Mouse (Mus musculus): ENCODE measurements around the gene Abt1.

Abt1 gene

DNA sequence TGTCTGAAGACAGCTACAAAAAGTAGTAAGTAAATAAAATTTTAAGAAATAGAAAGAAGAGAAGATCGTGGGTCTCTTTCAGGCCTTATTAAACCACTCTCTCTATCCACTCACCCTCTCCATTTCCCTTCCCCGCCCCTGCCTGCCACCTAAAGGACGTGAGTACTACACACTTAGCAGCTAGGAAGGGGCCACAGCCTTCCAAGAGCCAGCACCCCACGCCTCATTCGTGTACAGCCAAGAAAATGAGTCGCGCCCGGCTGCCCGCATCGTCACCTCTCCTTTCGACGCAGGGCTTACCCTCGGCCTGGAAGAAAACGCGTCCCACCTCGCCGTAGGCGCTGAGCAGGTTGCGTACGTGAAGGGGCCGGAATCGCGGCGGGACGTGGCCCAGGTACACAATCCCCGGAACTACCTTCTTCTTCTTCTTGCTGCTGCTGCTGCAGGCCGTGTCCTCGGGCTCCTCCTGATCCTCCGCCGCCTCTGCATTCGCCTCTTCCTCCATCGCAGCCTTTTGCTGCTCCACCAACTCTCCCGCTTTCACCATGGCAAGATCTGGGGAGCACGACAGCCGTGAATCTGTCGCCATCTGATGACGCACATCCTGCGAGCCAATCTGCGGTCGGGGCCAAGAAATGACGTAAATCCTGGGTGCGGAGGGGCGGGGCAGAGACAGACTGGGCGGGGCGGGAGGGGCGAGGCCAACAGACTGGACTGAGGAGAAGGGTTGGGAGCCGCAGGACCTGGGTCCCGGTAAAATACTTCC is at the start of gene Abt1:
Gene Abt1, minus strand, starts transcription at position 581 of the 766 bp plus-strand sequence.
- DNase-seq (ENCODE audit: low read depth) = no peak

DNA sequence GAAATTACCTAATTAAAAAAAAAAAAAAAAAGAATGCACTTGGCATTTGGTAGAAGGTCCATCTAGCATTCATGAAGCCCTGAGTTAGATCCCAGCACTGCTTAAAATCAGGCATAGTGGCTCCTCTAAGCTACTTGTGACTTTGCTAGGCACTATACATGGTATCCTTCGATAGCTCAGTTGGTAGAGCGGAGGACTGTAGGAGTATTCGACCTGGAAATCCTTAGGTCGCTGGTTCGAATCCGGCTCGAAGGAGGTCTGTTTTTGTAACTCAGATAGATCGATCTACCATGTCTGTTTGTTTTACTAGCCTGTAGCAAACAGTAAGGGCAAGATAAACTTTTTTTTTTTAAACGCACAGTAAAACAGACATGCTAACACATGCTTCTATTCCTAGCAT is 43.2 kb upstream of the Abt1 start:
- peak; percentile 75 for DNase-seq (ENCODE audit: low read depth)

- DNase-seq (ENCODE audit: low read depth) = no peak
Measured at GRCm38 (mm10) chr13:23466306-23466705, 42.6 kb upstream of the Abt1 start.

GRCm38 (mm10) chr13:23465600-23466109 is 42.0 kb upstream of the Abt1 start, which contains the start of gene Btn1a1:
TSS of gene Btn1a1 (minus strand) at chr13:23465901.
- DNase-seq (ENCODE audit: low read depth) = no peak

GRCm38 (mm10) chr13:23464841-23465366 is 41.2 kb upstream of the Abt1 start:
- no peak for DNase-seq (ENCODE audit: low read depth)

- no peak for DNase-seq (ENCODE audit: low read depth)
Measured at GRCm38 (mm10) chr13:23464224-23464637, 40.6 kb upstream of the Abt1 start.

- no peak for DNase-seq (ENCODE audit: low read depth)
Measured at GRCm38 (mm10) chr13:23463381-23464223, 39.9 kb upstream of the Abt1 start.

DNA sequence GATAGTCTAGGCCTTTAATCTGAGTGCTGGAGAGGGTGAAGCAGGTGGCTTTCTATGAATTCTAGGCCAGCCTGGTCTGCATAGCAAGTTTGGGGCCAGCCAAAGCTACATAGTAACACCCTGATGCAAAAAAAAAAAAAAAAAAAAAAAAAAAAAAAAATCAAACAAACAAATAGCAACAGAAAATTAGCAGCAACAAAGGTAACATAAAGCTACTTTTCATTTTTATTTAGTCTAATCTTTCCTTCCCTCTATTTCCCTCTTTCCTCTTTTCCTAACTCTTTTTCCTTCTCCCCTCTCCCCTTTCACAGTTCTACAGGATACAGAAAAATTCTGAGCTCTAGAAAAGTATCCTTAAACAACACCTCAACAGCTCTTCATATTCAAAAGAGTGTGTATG is 39.0 kb upstream of the Abt1 start:
- DNase-seq (ENCODE audit: low read depth) = no peak

DNA sequence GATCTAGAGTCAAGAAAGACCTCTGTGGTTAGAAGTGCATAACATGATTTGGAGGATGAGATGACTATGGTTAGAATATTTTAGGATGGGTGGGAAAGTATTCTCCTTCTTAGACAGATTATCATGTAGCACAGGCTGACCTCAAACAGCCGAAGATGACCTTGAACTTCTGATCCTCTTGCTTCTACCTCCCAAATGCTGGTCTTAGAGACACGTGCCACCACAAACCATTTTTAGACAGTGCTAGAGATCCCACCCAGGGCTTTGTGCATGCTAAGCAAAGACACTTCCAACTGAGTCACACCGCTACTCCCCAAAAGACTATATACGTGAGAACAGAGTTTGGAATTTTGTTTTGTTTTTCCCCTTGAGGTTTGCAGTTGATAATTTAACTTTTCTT is 38.4 kb upstream of the Abt1 start:
- no peak for DNase-seq (ENCODE audit: low read depth)

DNA sequence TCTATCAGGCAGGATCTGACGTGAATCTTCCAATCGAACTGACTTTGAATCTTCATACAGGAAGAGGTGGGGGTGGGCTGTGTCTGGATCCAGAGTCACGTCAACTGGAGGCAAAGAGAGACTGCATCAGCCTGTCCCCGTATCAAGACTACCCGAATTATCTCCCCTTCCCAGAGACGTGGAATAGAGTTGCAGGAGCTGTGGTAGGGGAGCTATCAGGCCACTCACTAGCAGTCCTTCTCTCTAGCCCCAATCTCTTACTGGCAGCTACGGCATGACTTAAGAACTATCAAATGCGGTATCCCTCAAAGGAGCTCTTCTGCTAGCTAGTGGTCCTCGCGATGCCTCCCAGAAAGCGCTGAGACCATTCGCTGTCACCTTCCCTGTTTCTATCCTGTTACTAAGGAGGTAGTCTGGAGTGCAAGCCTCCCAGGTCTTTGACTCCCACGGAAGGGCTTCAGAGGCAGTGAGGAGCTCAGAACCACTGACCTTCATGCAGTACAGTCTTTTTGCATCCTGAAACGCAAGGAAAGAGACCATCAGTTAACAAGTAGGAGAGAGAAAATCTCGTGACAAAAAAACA is 35.7 kb upstream of the Abt1 start:
- no peak for DNase-seq (ENCODE audit: low read depth)

DNA sequence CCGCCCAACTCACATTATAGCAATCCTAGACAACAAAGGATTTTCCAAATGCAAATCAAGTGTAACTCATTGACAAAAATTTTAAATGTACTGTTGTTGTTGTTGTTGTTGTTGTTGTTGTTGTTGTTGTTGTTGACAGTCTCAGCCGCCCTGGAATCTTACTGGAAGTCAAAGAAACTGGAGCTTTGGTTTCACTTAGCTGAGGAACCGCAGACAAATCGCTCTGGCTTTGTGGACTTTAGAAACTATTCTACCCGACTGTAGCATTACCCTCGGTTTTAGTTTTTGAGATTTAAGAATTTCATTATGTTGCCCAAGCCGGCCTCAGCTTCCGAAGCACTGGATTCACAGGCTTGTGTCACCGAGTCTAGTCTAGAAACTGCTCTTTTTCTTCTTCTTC is 30.3 kb upstream of the Abt1 start:
- no peak for DNase-seq (ENCODE audit: low read depth)

- peak; percentile 72 for DNase-seq (ENCODE audit: low read depth)
Measured at GRCm38 (mm10) chr13:23453362-23453862, 29.7 kb upstream of the Abt1 start.

- DNase-seq (ENCODE audit: low read depth) = peak; percentile 57
Measured at GRCm38 (mm10) chr13:23450398-23450797, 26.7 kb upstream of the Abt1 start.

- peak; percentile 65 for DNase-seq (ENCODE audit: low read depth)
Measured at GRCm38 (mm10) chr13:23449235-23450095, 25.8 kb upstream of the Abt1 start.

- no peak for DNase-seq (ENCODE audit: low read depth)
Measured at GRCm38 (mm10) chr13:23448758-23449157, 25.1 kb upstream of the Abt1 start.

DNA sequence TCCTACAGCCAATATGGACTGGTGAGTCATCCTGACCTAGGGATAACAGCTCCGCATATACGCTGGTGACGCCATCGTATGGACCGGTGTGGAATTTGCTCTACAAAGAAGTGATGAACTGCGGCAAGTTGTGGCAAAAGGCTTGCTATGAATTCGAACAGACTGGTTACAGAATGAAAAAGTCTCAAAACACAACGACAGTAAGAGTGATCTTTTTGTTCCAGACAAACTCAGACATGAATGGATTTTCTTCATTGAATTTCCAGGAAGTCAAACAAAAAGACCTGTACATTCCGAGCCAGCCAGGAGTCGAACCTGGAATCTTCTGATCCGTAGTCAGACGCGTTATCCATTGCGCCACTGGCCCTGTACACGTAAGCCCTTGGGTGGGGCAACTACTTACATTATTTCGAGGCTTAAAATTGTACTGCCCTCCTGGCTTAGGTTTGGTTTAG is 22.9 kb upstream of the Abt1 start:
- peak; percentile 73 for DNase-seq (ENCODE audit: low read depth)

- peak; percentile 72 for DNase-seq (ENCODE audit: low read depth)
Measured at GRCm38 (mm10) chr13:23445561-23446320, 22.1 kb upstream of the Abt1 start.

- DNase-seq (ENCODE audit: low read depth) = no peak
Measured at GRCm38 (mm10) chr13:23445156-23445555, 21.5 kb upstream of the Abt1 start.

DNA sequence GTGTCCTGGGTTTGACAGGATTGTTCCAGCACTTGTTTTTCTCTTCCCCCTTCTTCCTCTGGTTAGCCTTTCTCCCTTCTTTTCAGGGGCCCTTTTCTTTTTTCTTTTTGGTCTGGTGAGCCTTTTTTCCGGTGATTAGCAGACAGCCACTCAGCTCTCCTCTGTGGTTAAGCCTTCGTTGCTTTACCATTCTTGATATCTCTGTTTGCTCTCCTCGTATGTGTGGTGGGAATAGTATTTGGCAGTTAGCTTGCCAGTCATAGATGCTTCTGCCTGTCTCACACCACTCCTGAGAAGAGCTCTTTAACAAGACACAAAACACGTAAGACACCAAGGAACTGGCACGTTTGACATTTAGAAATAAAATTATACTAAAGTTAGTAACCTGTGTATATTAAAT is 20.8 kb upstream of the Abt1 start:
- DNase-seq (ENCODE audit: low read depth) = no peak

DNA sequence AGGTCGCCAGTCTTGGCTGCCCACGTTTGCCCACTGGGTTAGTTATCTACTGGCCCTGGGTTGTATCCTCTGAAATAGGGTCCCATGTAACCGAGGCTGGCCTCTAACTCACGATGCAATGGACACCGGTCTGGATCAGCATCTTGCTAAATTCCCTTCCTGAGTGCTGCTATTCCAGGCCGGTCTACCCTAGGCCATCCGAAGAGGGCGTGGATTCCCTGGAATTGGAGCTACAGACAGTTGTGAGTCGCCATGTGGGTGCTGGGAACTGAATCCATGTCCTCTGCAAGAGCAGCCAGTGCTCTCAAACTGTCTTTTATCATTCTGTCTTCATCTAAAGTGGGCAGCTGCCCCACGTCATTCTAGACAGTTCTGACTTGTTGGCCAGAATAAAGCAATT is 16.2 kb upstream of the Abt1 start:
- no peak for DNase-seq (ENCODE audit: low read depth)
